Mouse (Mus musculus) stomach, embryonic 16.5 days (tissue): ENCODE measurements around the gene Ccdc30. TPM values are rescaled to one million over a fixed set of nuclear protein-coding genes. Genes with fewer than 3 reads are reported as not detected.
A peak's percentile ranks its signal among the peaks of the same experiment; 100 is the strongest.

Experiments
- ATAC-seq: fragments of 200-750 bp; cut with Nextera tagmentation; 2 replicates; pipeline ENCODE4 v1.8.0; 2017; ENCODE audit warnings: moderate number of reproducible peaks, moderate TSS enrichment; ENCODE audit not compliant: insufficient read depth, low FRiP score
- H3K27ac ChIP-seq: fragments of 300-500 bp; sonication (generic); 2 replicates; pipeline ENCODE4 v1.5.1; 2014; ENCODE audit warnings: low read length
- H3K27me3 ChIP-seq: fragments of 300-500 bp; sonication (generic); 2 replicates; pipeline ENCODE4 v1.6.1; 2014; ENCODE audit warnings: low read length, control low read depth, mixed read lengths; ENCODE audit not compliant: control insufficient read depth, insufficient read depth
- H3K36me3 ChIP-seq: fragments of 300-500 bp; sonication (generic); 2 replicates; pipeline ENCODE4 v1.6.1; 2014; ENCODE audit warnings: low read length; ENCODE audit not compliant: control insufficient read depth, insufficient read depth
- H3K4me1 ChIP-seq: fragments of 300-500 bp; sonication (generic); 2 replicates; pipeline ENCODE4 v1.6.1; 2014; ENCODE audit warnings: low read length, control low read depth, mixed read lengths; ENCODE audit not compliant: control insufficient read depth, insufficient read depth
- H3K4me2 ChIP-seq: fragments of 300-500 bp; sonication (generic); 2 replicates; pipeline ENCODE4 v1.6.1; 2014; ENCODE audit warnings: low read depth, low read length, mixed read lengths
- H3K4me3 ChIP-seq: fragments of 300-500 bp; sonication (generic); replicated peaks from 2 replicates; pipeline ENCODE4 v1.5.1; 2014; ENCODE audit warnings: mild to moderate bottlenecking, low read length
- H3K9ac ChIP-seq: fragments of 300-500 bp; sonication (generic); 2 replicates; pipeline ENCODE4 v1.6.1; 2014; ENCODE audit warnings: low read length
- H3K9me3 ChIP-seq: fragments of 300-500 bp; sonication (generic); replicated peaks from 2 replicates; pipeline ENCODE4 v1.6.1; 2016; ENCODE audit warnings: low read length, control low read depth; ENCODE audit not compliant: control insufficient read depth
- WGBS: fragments of 180-500 bp; shearing (Covaris S2); extraction: QIAGEN DNeasy Blood & Tissue Kit; methylation state at CpG from one replicate; pipeline ENCODE4 v1.1.7; 2014; 5-methylcytosine and 5-hydroxymethylcytosine counted together
- polyA plus RNA-seq: library from polyadenylated mRNA; unstranded; fragments of >200 nt; fragmentation: Nextera tagmentation; extraction: Ambion mirVana; gene quantifications from 2 replicates; pipeline ENCODE4 v1.2.1, GENCODE M21; 2015

Gene Ccdc30
- polyA plus RNA-seq, 1 experiment from 2014 or later, result 6.7 TPM

GRCm38 (mm10) chr4:119301777-119302176 lies 113.5 kb downstream of the Ccdc30 start:
- no peaks in the 10 kb centered on the region for H3K27me3 ChIP-seq
- WGBS, result 76% methylated on average over 3 of the region's 3 CpGs
- no peaks in the 10 kb centered on the region for H3K36me3 ChIP-seq
- H3K27ac ChIP-seq, result no peak overlapping the region
- no peak for ATAC-seq
- no peaks in the 10 kb centered on the region for H3K9me3 ChIP-seq
- H3K4me3 ChIP-seq, result no peak overlapping the region
- H3K4me1 ChIP-seq, result no peaks in the 10 kb centered on the region
- no peak overlapping the region for H3K4me2 ChIP-seq
- no peak overlapping the region for H3K9ac ChIP-seq

- H3K4me2 ChIP-seq, result no peak overlapping the region
- no peak overlapping the region for H3K9ac ChIP-seq
- ATAC-seq, result no peak
- no peaks in the 10 kb centered on the region for H3K27me3 ChIP-seq
- WGBS, result 93% methylated on average over 3 of the region's 3 CpGs
- H3K4me3 ChIP-seq, result no peak overlapping the region
- H3K36me3 ChIP-seq, result no peaks in the 10 kb centered on the region
- no peaks in the 10 kb centered on the region for H3K9me3 ChIP-seq
- H3K27ac ChIP-seq, result no peak overlapping the region
- no peaks in the 10 kb centered on the region; the same call in 1 of the 2 replicates for H3K4me1 ChIP-seq
Observed at GRCm38 (mm10) chr4:119300761-119301160, 114.6 kb downstream of the Ccdc30 start.

GRCm38 (mm10) chr4:119297361-119297760 lies 118.0 kb downstream of the Ccdc30 start:
- Histone ChIP-seq H3K36me3 (no peaks in the 10 kb centered on the region), H3K27ac (no peak overlapping the region), H3K4me2 (no peak overlapping the region), H3K27me3 (no peaks in the 10 kb centered on the region), H3K9ac (no peak overlapping the region), H3K4me1 (peaks cover 7% of the 10 kb centered on the region; the same call in 1 of the 2 replicates), H3K4me3 (no peak overlapping the region), H3K9me3 (no peaks in the 10 kb centered on the region)
- no peak for ATAC-seq
- WGBS, result 62% methylated on average over 2 of the region's 2 CpGs

- Histone ChIP-seq H3K36me3 (0 out of 2 replicates have a peak, but pooled peaks cover 4% of the 10 kb centered on the region), H3K27ac (peak overlapping the region; percentile 97), H3K9ac (peak overlapping the region; percentile 94), H3K4me3 (peak overlapping the region; percentile 71), H3K9me3 (no peaks in the 10 kb centered on the region), H3K4me2 (peak overlapping the region; percentile 83), H3K4me1 (peaks cover 15% of the 10 kb centered on the region), H3K27me3 (no peaks in the 10 kb centered on the region)
- ATAC-seq, result no peak
- WGBS, result 6% methylated on average over 6 of the region's 6 CpGs
Observed at GRCm38 (mm10) chr4:119295134-119295453, 120.2 kb downstream of the Ccdc30 start.

GRCm38 (mm10) chr4:119294415-119295133 lies 120.7 kb downstream of the Ccdc30 start, which contains the start of gene Ybx1:
Gene Ybx1, minus strand, starts transcription at chr4:119294604.
- Histone ChIP-seq H3K4me1 (peaks cover 15% of the 10 kb centered on the region), H3K36me3 (0 out of 2 replicates have a peak, but pooled peaks cover 4% of the 10 kb centered on the region), H3K27me3 (no peaks in the 10 kb centered on the region), H3K4me2 (peak within 1 kb of the TSS; percentile 83), H3K4me3 (peak within 1 kb of the TSS; percentile 71), H3K9me3 (no peaks in the 10 kb centered on the region), H3K9ac (peak within 1 kb of the TSS; percentile 94), H3K27ac (peak within 1 kb of the TSS; percentile 97)
- WGBS, result under 1% methylated on average over 61 of the region's 61 CpGs
- ATAC-seq, result peak; percentile 99

- no peaks in the 10 kb centered on the region for H3K9me3 ChIP-seq
- 0 out of 2 replicates have a peak, but pooled peaks cover 4% of the 10 kb centered on the region for H3K36me3 ChIP-seq
- peak overlapping the region; percentile 79 for H3K27ac ChIP-seq
- H3K9ac ChIP-seq, result peak overlapping the region; percentile 84
- H3K27me3 ChIP-seq, result no peaks in the 10 kb centered on the region
- peak overlapping the region; percentile 71 for H3K4me3 ChIP-seq
- H3K4me1 ChIP-seq, result peaks cover 18% of the 10 kb centered on the region
- ATAC-seq, result 0 out of 2 replicates have a peak, but pooled peaks have one; percentile 2
- H3K4me2 ChIP-seq, result peak overlapping the region; percentile 61
- WGBS, result under 1% methylated on average over 35 of the region's 80 CpGs
Observed at GRCm38 (mm10) chr4:119293574-119294258, 121.6 kb downstream of the Ccdc30 start.

- ATAC-seq, result no peak
- Histone ChIP-seq H3K4me2 (peak overlapping the region; percentile 61), H3K27ac (peak overlapping the region; percentile 79), H3K4me3 (peak overlapping the region; percentile 71), H3K27me3 (no peaks in the 10 kb centered on the region), H3K4me1 (peaks cover 18% of the 10 kb centered on the region), H3K9me3 (no peaks in the 10 kb centered on the region), H3K36me3 (0 out of 2 replicates have a peak, but pooled peaks cover 4% of the 10 kb centered on the region), H3K9ac (peak overlapping the region; percentile 84)
- under 1% methylated on average over 24 of the region's 24 CpGs for WGBS
Observed at GRCm38 (mm10) chr4:119292771-119293573, 122.3 kb downstream of the Ccdc30 start.

- 67% methylated on average over 1 of the region's 1 CpGs for WGBS
Observed at GRCm38 (mm10) chr4:119291921-119292320, 123.4 kb downstream of the Ccdc30 start.

More at GRCm38 (mm10) chr4:119291921-119292320, 123.4 kb downstream of the Ccdc30 start:
- Histone ChIP-seq H3K27ac (no peak overlapping the region), H3K4me2 (peak overlapping the region; percentile 61), H3K4me3 (peak overlapping the region; percentile 71), H3K27me3 (no peaks in the 10 kb centered on the region), H3K9ac (peak overlapping the region; percentile 84; the same call in 1 of the 2 replicates), H3K4me1 (peaks cover 23% of the 10 kb centered on the region), H3K36me3 (0 out of 2 replicates have a peak, but pooled peaks cover 4% of the 10 kb centered on the region), H3K9me3 (no peaks in the 10 kb centered on the region)
- ATAC-seq, result no peak
